Mouse (Mus musculus) right cerebral cortex, postnatal 14 days (tissue): ENCODE results near the gene Aph1b.

Experiments
- DNase-seq: peaks from one replicate; pipeline ENCODE4 v3.0.0; 2022

The Aph1b gene

GRCm38 (mm10) chr9:66736551-66736950 is 58.7 kb downstream of the Aph1b start:
- no peak for DNase-seq

- DNase-seq: no peak
Measured at GRCm38 (mm10) chr9:66736016-66736415, 59.3 kb downstream of the Aph1b start.

GRCm38 (mm10) chr9:66735122-66735521 is 60.2 kb downstream of the Aph1b start:
- DNase-seq: no peak

- no peak for DNase-seq
Measured at GRCm38 (mm10) chr9:66734568-66734967, 60.7 kb downstream of the Aph1b start.

- DNase-seq: peak; percentile 40
Measured at GRCm38 (mm10) chr9:66732791-66733691, 62.2 kb downstream of the Aph1b start.

- DNase-seq: no peak
Measured at GRCm38 (mm10) chr9:66731284-66731683, 64.0 kb downstream of the Aph1b start.

- DNase-seq: no peak
Measured at GRCm38 (mm10) chr9:66730556-66730955, 64.7 kb downstream of the Aph1b start.

- no peak for DNase-seq
Measured at GRCm38 (mm10) chr9:66727333-66727732, 68.0 kb downstream of the Aph1b start.

- DNase-seq: no peak
Measured at GRCm38 (mm10) chr9:66725591-66725990, 69.7 kb downstream of the Aph1b start.
